Mouse (Mus musculus) lung, postnatal 0 days (tissue): ENCODE data around the gene Tmem130.

Experiments
- CTCF ChIP-seq: IDR thresholded peaks from 2 replicates; pipeline ENCODE4 v1.5.1; 2016; ENCODE audit warnings: antibody characterized with exemption, mild to moderate bottlenecking
- EP300 ChIP-seq: IDR thresholded peaks from 2 replicates; pipeline ENCODE4 v1.6.1; 2016; ENCODE audit warnings: antibody characterized with exemption, mild to moderate bottlenecking, control low read depth

DNA sequence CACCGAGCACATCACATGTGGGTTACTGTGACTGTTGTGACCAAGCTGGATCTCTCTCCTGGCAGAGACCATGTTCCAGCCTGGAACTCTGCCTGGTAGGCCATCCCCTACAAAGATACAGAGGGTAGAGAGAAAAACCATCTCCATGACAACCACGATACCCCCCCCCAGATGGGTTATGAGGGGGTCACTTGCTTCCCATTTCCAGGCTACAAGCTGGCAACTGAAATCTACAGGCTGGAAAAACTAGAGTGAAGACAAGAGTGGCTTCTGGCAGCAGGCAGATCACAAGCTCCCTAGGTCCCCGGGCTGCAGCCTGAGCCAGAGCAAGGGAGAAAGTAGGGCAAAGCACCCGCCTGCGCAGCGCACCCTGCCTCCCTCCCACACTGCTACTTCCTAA is 54.0 kb downstream of the Tmem130 start:
- no peak for TF ChIP-seq CTCF
- TF ChIP-seq EP300: no peak
